Mouse (Mus musculus) MEL (cell line): ENCODE measurements around the gene Trio.

ENCODE experiments used
- CHD2 ChIP-seq: IDR thresholded peaks from 2 replicates; pipeline ENCODE4 v1.6.1; 2011; ENCODE audit warnings: low read length, improper control_type of control experiment
- CTCF ChIP-seq, 3 experiments: IDR thresholded peaks in 2 of 3; conservative IDR thresholded peaks in 1 of 3; 2 replicates each; pipeline ENCODE4 v1.5.1; 2011 to 2012; ENCODE audit warnings: low read length in 3 of 3, low read depth in 2 of 3, mild to moderate bottlenecking in 2 of 3, improper control_type of control experiment in 1 of 3, inconsistent platforms in 1 of 3, mixed read lengths in 1 of 3, moderate library complexity in 1 of 3; ENCODE audit not compliant: control insufficient read depth in 1 of 3, insufficient read depth in 1 of 3, poor library complexity in 1 of 3, severe bottlenecking in 1 of 3
- EP300 ChIP-seq, 2 experiments: IDR thresholded peaks; 2 replicates each; pipeline ENCODE4 v1.6.1; 2011; ENCODE audit warnings: improper control_type of control experiment in 2 of 2, low read length in 2 of 2, low read depth in 1 of 2, mild to moderate bottlenecking in 1 of 2
- GATA1 ChIP-seq: IDR thresholded peaks from 2 replicates; pipeline ENCODE4 v1.6.1; 2011; ENCODE audit warnings: low read depth, low read length, improper control_type of control experiment
- HCFC1 ChIP-seq: IDR thresholded peaks from 2 replicates; pipeline ENCODE4 v1.6.1; 2012; ENCODE audit warnings: low read depth, mild to moderate bottlenecking, inconsistent platforms, low read length, improper control_type of control experiment, moderate library complexity
- KAT2A ChIP-seq: conservative IDR thresholded peaks from 2 replicates; pipeline ENCODE4 v1.6.1; 2012; ENCODE audit warnings: low read depth, low read length, improper control_type of control experiment, inconsistent platforms
- MEF2A ChIP-seq: IDR thresholded peaks from 2 replicates; pipeline ENCODE4 v1.6.1; 2014; ENCODE audit warnings: low read depth, mild to moderate bottlenecking, inconsistent platforms, low read length, improper control_type of control experiment; ENCODE audit not compliant: poor library complexity, insufficient replicate concordance, severe bottlenecking; ENCODE audit errors: extremely low read depth
- POLR2AphosphoS5 ChIP-seq: IDR thresholded peaks from 2 replicates; pipeline ENCODE4 v1.6.1; 2012; ENCODE audit warnings: low read depth, borderline replicate concordance, mild to moderate bottlenecking, inconsistent platforms, low read length, moderate library complexity, mixed read lengths
- TAL1 ChIP-seq: IDR thresholded peaks from 2 replicates; pipeline ENCODE4 v1.6.1; 2012; ENCODE audit warnings: mild to moderate bottlenecking, inconsistent platforms, low read length, moderate library complexity, mixed read lengths
- UBTF ChIP-seq: IDR thresholded peaks from 2 replicates; pipeline ENCODE4 v1.6.1; 2012; ENCODE audit warnings: low read depth, mild to moderate bottlenecking, inconsistent platforms, low read length, improper control_type of control experiment, moderate library complexity, borderline replicate concordance; ENCODE audit not compliant: insufficient read depth
- USF1 ChIP-seq: IDR thresholded peaks from 2 replicates; pipeline ENCODE4 v1.6.1; 2014; ENCODE audit warnings: low read depth, mild to moderate bottlenecking, inconsistent platforms, low read length, improper control_type of control experiment, moderate library complexity
- ZKSCAN1 ChIP-seq: IDR thresholded peaks from 2 replicates; pipeline ENCODE4 v1.6.1; 2012; ENCODE audit warnings: low read depth, mild to moderate bottlenecking, inconsistent platforms, low read length, improper control_type of control experiment, moderate library complexity
- ZNF384 ChIP-seq: IDR thresholded peaks from 2 replicates; pipeline ENCODE4 v1.6.1; 2012; ENCODE audit warnings: low read depth, mild to moderate bottlenecking, inconsistent platforms, low read length, improper control_type of control experiment

- TF ChIP-seq USF1 (no peak), GATA1 (no peak), HCFC1 (no peak), TAL1 (no peak), MEF2A (no peak), CTCF (IDR thresholded peaks at IDR 0.05 in 2 of 3, conservative IDR thresholded peaks at IDR 0.05 in 1 of 3; ENCODE audit: control insufficient read depth in 1 of 3, insufficient read depth in 1 of 3, low read depth in 2 of 3, low read length in 3 of 3, poor library complexity in 1 of 3, severe bottlenecking in 1 of 3) (no peak), KAT2A (no peak), POLR2AphosphoS5 (no peak), ZNF384 (no peak), ZKSCAN1 (no peak), CHD2 (no peak), EP300 (IDR thresholded peaks at IDR 0.05; ENCODE audit: low read depth in 1 of 2, low read length in 2 of 2) (no peak), UBTF (no peak)
Observed at GRCm38 (mm10) chr15:28026167-28026481, 476 bp upstream of the Trio start.
